Mouse (Mus musculus) hindbrain, embryonic 14.5 days (tissue): Measurements from ENCODE around the gene Robo1. TPM values are rescaled to one million over a fixed set of nuclear protein-coding genes. Genes with fewer than 3 reads are reported as not detected.
"Not testable (repeated sequence)": the region's sequence is repeated elsewhere in the genome, so short reads cannot be mapped to it uniquely, and the experiment has no call there.

Experiments used
- ATAC-seq: fragments of 200-750 bp; cut with Nextera tagmentation; 2 replicates; pipeline ENCODE4 v1.8.0; 2017; ENCODE audit warnings: moderate number of reproducible peaks, mild to moderate bottlenecking, moderate TSS enrichment, moderate library complexity; ENCODE audit not compliant: low FRiP score
- DNase-seq: peaks from one replicate; pipeline ENCODE4 v3.0.0-alpha.2; 2015; ENCODE audit warnings: low spot score
- H3K27ac ChIP-seq: fragments of 300-500 bp; sonication (generic); 2 replicates; pipeline ENCODE4 v1.5.1; 2014; ENCODE audit warnings: mild to moderate bottlenecking, moderate library complexity
- H3K27me3 ChIP-seq: fragments of 300-500 bp; sonication (generic); 2 replicates; pipeline ENCODE4 v1.6.1; 2014; ENCODE audit warnings: mild to moderate bottlenecking, low read length, mixed read lengths; ENCODE audit not compliant: control insufficient read depth, insufficient read depth
- H3K36me3 ChIP-seq: fragments of 300-500 bp; sonication (generic); replicated peaks from 2 replicates; pipeline ENCODE4 v1.6.1; 2014; ENCODE audit not compliant: control insufficient read depth, insufficient read depth
- H3K4me1 ChIP-seq: fragments of 300-500 bp; sonication (generic); replicated peaks from 2 replicates; pipeline ENCODE4 v1.6.1; 2014; ENCODE audit warnings: antibody characterized with exemption, low read length, mixed read lengths; ENCODE audit not compliant: control insufficient read depth, insufficient read depth
- H3K4me2 ChIP-seq: fragments of 300-500 bp; sonication (generic); replicated peaks from 2 replicates; pipeline ENCODE4 v1.6.1; 2014; ENCODE audit warnings: mild to moderate bottlenecking, moderate library complexity
- H3K4me3 ChIP-seq: fragments of 300-500 bp; sonication (generic); replicated peaks from 2 replicates; pipeline ENCODE4 v1.5.1; 2014; ENCODE audit warnings: mild to moderate bottlenecking, low read length
- H3K9ac ChIP-seq: fragments of 300-500 bp; sonication (generic); 2 replicates; pipeline ENCODE4 v1.6.1; 2014
- H3K9me3 ChIP-seq: fragments of 300-500 bp; sonication (generic); 2 replicates; pipeline ENCODE4 v1.6.1; 2016; ENCODE audit warnings: low read length; ENCODE audit not compliant: control insufficient read depth
- WGBS: fragments of 180-500 bp; shearing (Covaris S2); extraction: QIAGEN DNeasy Blood & Tissue Kit; methylation state at CpG from one replicate; pipeline ENCODE4 v1.1.7; 2014; 5-methylcytosine and 5-hydroxymethylcytosine counted together
- polyA plus RNA-seq: library from polyadenylated mRNA; unstranded; fragments of >200 nt; fragmentation: Nextera tagmentation; extraction: Ambion mirVana; gene quantifications from 2 replicates; pipeline ENCODE4 v1.2.1, GENCODE M21; 2014

Robo1 gene
- polyA plus RNA-seq, 1 experiment from 2014 or later, result 47.5 TPM

- no peak overlapping the region for H3K9ac ChIP-seq
- H3K36me3 ChIP-seq, result no peaks in the 10 kb centered on the region
- 0 out of 2 replicates have a peak, but pooled peaks cover 6% of the 10 kb centered on the region for H3K4me1 ChIP-seq
- no peaks in the 10 kb centered on the region for H3K9me3 ChIP-seq
- ATAC-seq (no peak), DNase-seq (no peak)
- 40% methylated on average over 2 of the region's 2 CpGs for WGBS
- no peak overlapping the region for H3K4me3 ChIP-seq
- H3K4me2 ChIP-seq, result no peak overlapping the region
- no peaks in the 10 kb centered on the region for H3K27me3 ChIP-seq
- no peak overlapping the region for H3K27ac ChIP-seq
Measured at GRCm38 (mm10) chr16:72531337-72531736, 223.2 kb downstream of the Robo1 start.

- no peak for DNase-seq
- Histone ChIP-seq H3K27ac (no peak overlapping the region), H3K4me3 (no peak overlapping the region), H3K4me2 (no peak overlapping the region), H3K27me3 (no peaks in the 10 kb centered on the region), H3K36me3 (no peaks in the 10 kb centered on the region), H3K9me3 (no peaks in the 10 kb centered on the region), H3K9ac (no peak overlapping the region), H3K4me1 (0 out of 2 replicates have a peak, but pooled peaks cover 6% of the 10 kb centered on the region)
- 90% methylated on average over 4 of the region's 4 CpGs for WGBS
- no peak for ATAC-seq
Measured at GRCm38 (mm10) chr16:72533900-72534571, 225.9 kb downstream of the Robo1 start.

DNA sequence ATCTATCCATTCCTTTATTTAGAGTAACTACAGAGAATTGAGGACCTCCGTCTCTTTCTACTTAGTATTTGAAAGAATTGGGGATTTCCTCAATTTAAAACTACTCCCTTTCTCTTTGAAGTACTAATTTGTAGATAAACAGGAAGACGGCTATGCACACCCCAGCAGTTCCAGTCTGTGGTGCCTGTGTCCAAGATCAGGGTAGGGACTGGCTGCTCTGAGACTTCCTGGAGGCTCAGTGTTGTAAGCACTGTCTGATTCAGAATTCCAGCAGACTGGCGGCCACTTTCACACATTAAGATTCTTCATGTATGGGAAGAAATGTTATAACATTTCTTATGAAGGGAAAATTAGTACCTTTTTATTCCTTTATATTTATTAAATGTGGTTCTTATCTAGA is 230.1 kb downstream of the Robo1 start:
- no peaks in the 10 kb centered on the region for H3K27me3 ChIP-seq
- H3K9me3 ChIP-seq, result no peaks in the 10 kb centered on the region
- H3K4me1 ChIP-seq, result no peaks in the 10 kb centered on the region
- H3K4me3 ChIP-seq, result no peak overlapping the region
- no peaks in the 10 kb centered on the region for H3K36me3 ChIP-seq
- H3K4me2 ChIP-seq, result no peak overlapping the region
- no peak overlapping the region for H3K9ac ChIP-seq
- WGBS, result 87% methylated on average over 3 of the region's 3 CpGs
- DNase-seq (no peak), ATAC-seq (no peak)
- H3K27ac ChIP-seq, result no peak overlapping the region

DNA sequence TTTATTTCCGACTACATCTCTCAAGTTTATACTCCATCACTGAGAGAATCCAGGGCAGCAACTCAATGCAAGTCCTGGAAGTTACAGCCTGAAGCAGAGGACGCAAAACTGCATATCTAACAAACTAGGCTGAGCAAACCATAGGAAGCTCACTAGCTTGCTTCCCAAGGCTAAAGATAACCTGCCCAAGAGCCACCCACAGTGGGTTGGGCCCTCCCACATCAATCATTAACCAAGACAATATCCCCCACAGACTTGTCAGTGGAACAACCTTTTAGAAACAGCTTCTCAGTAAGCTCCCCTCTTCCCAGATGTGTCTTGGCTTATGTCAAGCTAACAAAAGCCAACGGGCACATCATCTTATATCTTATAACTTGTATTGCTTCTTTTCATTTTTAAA is 235.8 kb downstream of the Robo1 start:
- H3K36me3 ChIP-seq, result no peaks in the 10 kb centered on the region
- no peaks in the 10 kb centered on the region for H3K4me1 ChIP-seq
- DNase-seq, result no peak
- no peaks in the 10 kb centered on the region for H3K9me3 ChIP-seq
- ATAC-seq, result no peak
- no peak overlapping the region for H3K9ac ChIP-seq
- no peaks in the 10 kb centered on the region for H3K27me3 ChIP-seq
- WGBS, result 65% methylated on average over 3 of the region's 3 CpGs
- no peak overlapping the region for H3K4me2 ChIP-seq
- no peak overlapping the region for H3K27ac ChIP-seq
- no peak overlapping the region for H3K4me3 ChIP-seq

DNA sequence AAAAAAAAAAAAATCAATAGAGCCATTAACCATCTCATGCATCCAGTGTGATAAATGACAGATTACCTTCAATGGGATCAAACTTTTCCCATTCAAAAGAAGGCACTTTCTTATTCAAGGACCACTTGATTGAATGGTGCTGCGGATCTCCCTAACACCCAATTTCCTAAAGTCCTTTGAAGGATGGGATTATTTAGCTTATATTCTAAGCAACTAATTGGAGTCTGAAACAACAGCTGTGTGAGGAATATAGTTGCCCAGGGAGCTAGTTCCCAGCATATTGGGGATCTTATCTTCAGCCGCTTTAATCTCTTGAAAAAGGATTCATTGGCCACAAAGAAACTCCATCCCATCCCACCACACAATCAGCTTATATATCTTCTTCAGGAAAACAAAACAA is 236.8 kb downstream of the Robo1 start:
- Histone ChIP-seq H3K36me3 (no peaks in the 10 kb centered on the region), H3K4me2 (no peak overlapping the region), H3K27ac (no peak overlapping the region), H3K9me3 (no peaks in the 10 kb centered on the region), H3K4me3 (no peak overlapping the region), H3K27me3 (no peaks in the 10 kb centered on the region), H3K9ac (no peak overlapping the region), H3K4me1 (no peaks in the 10 kb centered on the region)
- 51% methylated on average over 2 of the region's 2 CpGs for WGBS
- DNase-seq, result no peak
- ATAC-seq, result no peak

DNA sequence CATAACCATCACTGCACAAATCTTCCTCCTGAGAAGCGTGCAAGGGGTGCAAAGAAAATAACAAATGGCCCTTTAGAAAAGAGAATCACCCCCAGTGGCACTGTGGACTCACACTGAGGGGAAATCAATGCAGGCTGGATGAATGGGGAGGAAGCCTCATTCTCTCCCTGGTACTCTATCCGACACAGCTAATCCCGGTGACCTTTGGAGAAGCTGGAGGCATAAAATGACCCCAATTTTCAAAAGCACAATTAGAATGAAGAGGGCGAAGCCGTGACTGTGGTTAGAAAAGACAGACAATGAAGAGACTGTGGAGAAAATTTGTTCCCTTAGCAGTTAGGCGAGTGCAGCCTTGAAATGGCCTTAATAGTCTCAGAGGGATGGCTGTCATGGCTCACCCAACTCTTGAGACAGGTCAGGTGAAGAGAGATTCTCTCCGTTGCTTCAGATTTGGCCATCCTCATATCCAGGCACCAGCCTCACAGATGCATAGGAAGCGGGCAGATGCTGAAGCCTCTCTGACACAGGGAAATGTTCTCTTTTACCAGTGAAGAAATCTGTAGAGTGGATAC is 243.7 kb downstream of the Robo1 start:
- Histone ChIP-seq H3K4me3 (no peak overlapping the region), H3K9me3 (no peaks in the 10 kb centered on the region), H3K27me3 (no peaks in the 10 kb centered on the region), H3K4me2 (no peak overlapping the region), H3K36me3 (no peaks in the 10 kb centered on the region), H3K27ac (no peak overlapping the region), H3K4me1 (no peaks in the 10 kb centered on the region), H3K9ac (no peak overlapping the region)
- WGBS, result 14% methylated on average over 8 of the region's 8 CpGs
- DNase-seq, result no peak
- no peak for ATAC-seq

- 13% methylated on average over 5 of the region's 5 CpGs for WGBS
- Histone ChIP-seq H3K27ac (no peak overlapping the region), H3K4me3 (no peak overlapping the region), H3K4me1 (no peaks in the 10 kb centered on the region), H3K9me3 (no peaks in the 10 kb centered on the region), H3K27me3 (no peaks in the 10 kb centered on the region), H3K4me2 (no peak overlapping the region), H3K36me3 (no peaks in the 10 kb centered on the region), H3K9ac (no peak overlapping the region)
- DNase-seq, result no peak
- no peak for ATAC-seq
Measured at GRCm38 (mm10) chr16:72553713-72554112, 245.6 kb downstream of the Robo1 start.

GRCm38 (mm10) chr16:72562149-72562548 is 254.0 kb downstream of the Robo1 start:
- not testable (repeated sequence) for H3K36me3 ChIP-seq, ATAC-seq, H3K9me3 ChIP-seq, H3K4me2 ChIP-seq, H3K4me3 ChIP-seq, DNase-seq, H3K27ac ChIP-seq, H3K27me3 ChIP-seq, H3K9ac ChIP-seq
- WGBS, result 36% methylated on average over 2 of the region's 2 CpGs
- peaks cover 10% of the 10 kb centered on the region for H3K4me1 ChIP-seq

DNA sequence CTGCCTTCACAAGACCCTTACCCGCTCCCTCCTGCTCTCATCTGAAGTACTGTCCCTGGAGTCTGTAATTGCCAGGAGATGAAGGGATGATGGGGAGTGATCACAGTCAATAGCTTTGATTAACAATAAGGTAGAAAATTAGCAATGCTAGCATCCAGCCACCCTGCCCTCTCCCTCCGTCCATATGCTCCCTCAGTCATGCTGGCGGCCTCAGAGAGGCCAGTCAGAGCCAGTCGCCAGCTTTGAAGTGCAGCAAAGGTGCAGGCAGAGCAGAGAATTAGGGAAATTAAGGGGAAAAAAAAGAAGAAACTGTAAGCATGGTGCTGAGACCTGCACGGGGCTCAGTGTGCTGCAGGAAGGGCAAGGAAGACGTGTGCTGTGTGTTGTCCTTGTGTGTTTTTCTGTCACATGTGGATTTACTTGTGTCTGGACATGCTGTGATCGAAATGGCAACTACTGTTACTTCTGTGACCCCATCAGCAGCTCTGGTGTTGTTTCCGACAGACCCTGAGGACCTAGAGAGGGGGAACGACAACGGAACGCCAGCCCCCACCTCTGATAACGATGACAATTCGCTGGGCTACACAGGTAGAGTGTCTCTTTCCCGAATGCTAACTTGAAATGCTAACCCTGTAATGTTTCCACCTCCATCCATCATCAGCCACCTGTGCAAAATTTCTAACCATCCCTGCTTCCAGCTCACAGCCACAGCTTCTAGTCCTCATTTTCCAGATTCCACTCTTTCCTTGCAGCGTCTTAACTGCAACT is 255.3 kb downstream of the Robo1 start:
- no peaks in the 10 kb centered on the region for H3K27me3 ChIP-seq
- WGBS, result 20% methylated on average over 15 of the region's 15 CpGs
- no peak for DNase-seq
- H3K9ac ChIP-seq, result peak overlapping the region; percentile 21; the same call in 1 of the 2 replicates
- no peak for ATAC-seq
- H3K36me3 ChIP-seq, result no peaks in the 10 kb centered on the region
- H3K27ac ChIP-seq, result peak overlapping the region; percentile 0; the same call in 1 of the 2 replicates
- H3K4me2 ChIP-seq, result peak overlapping the region; percentile 32
- H3K4me1 ChIP-seq, result peaks cover 10% of the 10 kb centered on the region
- H3K4me3 ChIP-seq, result no peak overlapping the region
- H3K9me3 ChIP-seq, result no peaks in the 10 kb centered on the region
